Mouse (Mus musculus): ENCODE data around the gene Nrros.

Gene Nrros

GRCm38 (mm10) chr16:32165281-32165821 is at the start of gene Nrros:
Gene Nrros, minus strand, starts transcription at chr16:32165594.
- peak; percentile 62 for DNase-seq (ENCODE audit: low spot score)

- DNase-seq (ENCODE audit: low spot score), result no peak
Measured at GRCm38 (mm10) chr16:32214804-32215576, 49.6 kb upstream of the Nrros start.

GRCm38 (mm10) chr16:32214156-32214555 is 48.8 kb upstream of the Nrros start:
- no peak for DNase-seq (ENCODE audit: low spot score)

GRCm38 (mm10) chr16:32204902-32205301 is 39.5 kb upstream of the Nrros start:
- DNase-seq (ENCODE audit: low spot score), result no peak

GRCm38 (mm10) chr16:32202681-32203080 is 37.3 kb upstream of the Nrros start:
- DNase-seq (ENCODE audit: low spot score), result peak; percentile 63

- no peak for DNase-seq (ENCODE audit: low spot score)
Measured at GRCm38 (mm10) chr16:32201004-32201325, 35.6 kb upstream of the Nrros start.

- no peak for DNase-seq (ENCODE audit: low spot score)
Measured at GRCm38 (mm10) chr16:32200256-32201003, 35.0 kb upstream of the Nrros start.

- DNase-seq (ENCODE audit: low spot score), result no peak
Measured at GRCm38 (mm10) chr16:32190011-32190441, 24.6 kb upstream of the Nrros start.

- DNase-seq (ENCODE audit: low spot score), result no peak
Measured at GRCm38 (mm10) chr16:32189109-32189508, 23.7 kb upstream of the Nrros start.

GRCm38 (mm10) chr16:32186056-32186455 is 20.7 kb upstream of the Nrros start:
- no peak for DNase-seq (ENCODE audit: low spot score)

- DNase-seq (ENCODE audit: low spot score), result no peak
Measured at GRCm38 (mm10) chr16:32179333-32179901, 14.0 kb upstream of the Nrros start, which contains the start of gene Bex6. Gene Bex6, plus strand, starts transcription at chr16:32179823.

GRCm38 (mm10) chr16:32176896-32177686 is 11.7 kb upstream of the Nrros start:
- DNase-seq (ENCODE audit: low spot score), result no peak

GRCm38 (mm10) chr16:32175029-32175428 is 9.6 kb upstream of the Nrros start:
- DNase-seq (ENCODE audit: low spot score), result no peak

GRCm38 (mm10) chr16:32174340-32175005 is 9.1 kb upstream of the Nrros start:
- no peak for DNase-seq (ENCODE audit: low spot score)

GRCm38 (mm10) chr16:32173401-32173800 is 8.0 kb upstream of the Nrros start:
- DNase-seq (ENCODE audit: low spot score), result no peak

- DNase-seq (ENCODE audit: low spot score), result no peak
Measured at GRCm38 (mm10) chr16:32171031-32171731, 5.8 kb upstream of the Nrros start.

GRCm38 (mm10) chr16:32167819-32168545 is 2.6 kb upstream of the Nrros start:
- DNase-seq (ENCODE audit: low spot score), result no peak

- DNase-seq (ENCODE audit: low spot score), result peak; percentile 38
Measured at GRCm38 (mm10) chr16:32164396-32165027, 882 bp downstream of the Nrros start.

GRCm38 (mm10) chr16:32163891-32164290 is 1.5 kb downstream of the Nrros start:
- DNase-seq (ENCODE audit: low spot score), result peak; percentile 26
